Mouse (Mus musculus) heart, embryonic 13.5 days (tissue): ENCODE measurements around the gene Kdm8. TPM values are rescaled to one million over a fixed set of nuclear protein-coding genes. Genes with fewer than 3 reads are reported as not detected.
A peak's percentile ranks its signal among the peaks of the same experiment; 100 is the strongest.

Source experiments
- ATAC-seq: fragments of 200-750 bp; cut with Nextera tagmentation; 2 replicates; pipeline ENCODE4 v1.8.0; 2017; ENCODE audit warnings: moderate TSS enrichment; ENCODE audit not compliant: insufficient number of reproducible peaks, low FRiP score, low TSS enrichment; ENCODE audit errors: extremely low read depth
- H3K27ac ChIP-seq: fragments of 300-500 bp; sonication (generic); replicated peaks from 2 replicates; pipeline ENCODE4 v1.5.1; 2015; ENCODE audit warnings: moderate library complexity, mild to moderate bottlenecking, inconsistent platforms
- H3K27me3 ChIP-seq: fragments of 300-500 bp; sonication (generic); replicated peaks from 2 replicates; pipeline ENCODE4 v1.6.1; 2015; ENCODE audit warnings: mild to moderate bottlenecking, inconsistent platforms
- H3K36me3 ChIP-seq: fragments of 300-500 bp; sonication (generic); 2 replicates; pipeline ENCODE4 v1.6.1; 2015; ENCODE audit warnings: mild to moderate bottlenecking, inconsistent platforms
- H3K4me1 ChIP-seq: fragments of 300-500 bp; sonication (generic); 2 replicates; pipeline ENCODE4 v1.6.1; 2015; ENCODE audit warnings: inconsistent platforms
- H3K4me2 ChIP-seq: fragments of 300-500 bp; sonication (generic); 2 replicates; pipeline ENCODE4 v1.6.1; 2015; ENCODE audit warnings: inconsistent platforms, mild to moderate bottlenecking, moderate library complexity
- H3K4me3 ChIP-seq: fragments of 300-500 bp; sonication (generic); 2 replicates; pipeline ENCODE4 v1.5.1; 2015; ENCODE audit warnings: moderate library complexity, mild to moderate bottlenecking, inconsistent platforms
- H3K9ac ChIP-seq: fragments of 300-500 bp; sonication (generic); 2 replicates; pipeline ENCODE4 v1.6.1; 2015; ENCODE audit warnings: inconsistent platforms, mild to moderate bottlenecking, moderate library complexity
- H3K9me3 ChIP-seq: fragments of 300-500 bp; sonication (generic); 2 replicates; pipeline ENCODE4 v1.6.1; 2016; ENCODE audit warnings: inconsistent platforms
- WGBS: fragments of 180-500 bp; shearing (Covaris S2); methylation state at CpG from one replicate; pipeline ENCODE4 v1.1.7; 2015; ENCODE audit warnings: mixed read lengths; 5-methylcytosine and 5-hydroxymethylcytosine counted together
- polyA plus RNA-seq: library from polyadenylated mRNA; unstranded; fragments of >200 nt; fragmentation: Nextera tagmentation; extraction: Ambion mirVana; gene quantifications from 2 replicates; pipeline ENCODE4 v1.2.1, GENCODE M21; 2015

Kdm8 gene
- polyA plus RNA-seq, 1 experiment from 2014 or later = 7.7 TPM

- Histone ChIP-seq H3K36me3 (no peaks in the 10 kb centered on the region), H3K4me1 (peaks cover 14% of the 10 kb centered on the region), H3K4me2 (no peak overlapping the region), H3K9me3 (no peaks in the 10 kb centered on the region), H3K4me3 (no peak overlapping the region), H3K27ac (0 out of 2 replicates have a peak overlapping the region, but pooled peaks have one; percentile 5), H3K9ac (no peak overlapping the region), H3K27me3 (no peaks in the 10 kb centered on the region)
- WGBS = 63% methylated on average over 5 of the region's 5 CpGs
- no peak for ATAC-seq
Observed at GRCm38 (mm10) chr7:125503374-125504092, 59.1 kb downstream of the Kdm8 start.

- Histone ChIP-seq H3K4me2 (no peak overlapping the region), H3K27me3 (no peaks in the 10 kb centered on the region), H3K9ac (no peak overlapping the region), H3K27ac (no peak overlapping the region), H3K4me3 (no peak overlapping the region), H3K36me3 (no peaks in the 10 kb centered on the region), H3K9me3 (no peaks in the 10 kb centered on the region), H3K4me1 (peaks cover 10% of the 10 kb centered on the region)
- 82% methylated on average over 5 of the region's 5 CpGs for WGBS
- ATAC-seq = no peak
Observed at GRCm38 (mm10) chr7:125504618-125505017, 60.1 kb downstream of the Kdm8 start.

GRCm38 (mm10) chr7:125505568-125505967, 61.1 kb downstream of the Kdm8 start:
- WGBS = 77% methylated on average over 10 of the region's 10 CpGs
- Histone ChIP-seq H3K27me3 (no peaks in the 10 kb centered on the region), H3K4me1 (0 out of 2 replicates have a peak, but pooled peaks cover 5% of the 10 kb centered on the region), H3K4me2 (no peak overlapping the region), H3K36me3 (no peaks in the 10 kb centered on the region), H3K27ac (no peak overlapping the region), H3K9me3 (no peaks in the 10 kb centered on the region), H3K9ac (no peak overlapping the region), H3K4me3 (no peak overlapping the region)
- no peak for ATAC-seq

GRCm38 (mm10) chr7:125507279-125507678, 62.8 kb downstream of the Kdm8 start:
- H3K4me2 ChIP-seq = no peak overlapping the region
- no peaks in the 10 kb centered on the region for H3K36me3 ChIP-seq
- H3K4me1 ChIP-seq = 0 out of 2 replicates have a peak, but pooled peaks cover 5% of the 10 kb centered on the region
- H3K27ac ChIP-seq = no peak overlapping the region
- no peak overlapping the region for H3K9ac ChIP-seq
- H3K27me3 ChIP-seq = no peaks in the 10 kb centered on the region
- WGBS = 80% methylated on average over 2 of the region's 2 CpGs
- no peak for ATAC-seq
- H3K4me3 ChIP-seq = no peak overlapping the region
- no peaks in the 10 kb centered on the region for H3K9me3 ChIP-seq

GRCm38 (mm10) chr7:125511432-125511831, 67.0 kb downstream of the Kdm8 start:
- no peak for ATAC-seq
- H3K4me1 ChIP-seq = 0 out of 2 replicates have a peak, but pooled peaks cover 2% of the 10 kb centered on the region
- H3K4me2 ChIP-seq = no peak overlapping the region
- no peaks in the 10 kb centered on the region for H3K9me3 ChIP-seq
- no peak overlapping the region for H3K4me3 ChIP-seq
- H3K27me3 ChIP-seq = no peaks in the 10 kb centered on the region
- H3K36me3 ChIP-seq = no peaks in the 10 kb centered on the region
- 67% methylated on average over 5 of the region's 5 CpGs for WGBS
- H3K9ac ChIP-seq = no peak overlapping the region
- H3K27ac ChIP-seq = no peak overlapping the region

- ATAC-seq = no peak
- Histone ChIP-seq H3K9ac (no peak overlapping the region), H3K27ac (no peak overlapping the region), H3K4me3 (no peak overlapping the region), H3K36me3 (no peaks in the 10 kb centered on the region), H3K27me3 (no peaks in the 10 kb centered on the region), H3K4me1 (0 out of 2 replicates have a peak, but pooled peaks cover 2% of the 10 kb centered on the region), H3K9me3 (no peaks in the 10 kb centered on the region), H3K4me2 (no peak overlapping the region)
- WGBS = 81% methylated on average over 2 of the region's 2 CpGs
Observed at GRCm38 (mm10) chr7:125511852-125512251, 67.4 kb downstream of the Kdm8 start.

Other genes with a start within 250 kb of the Kdm8 start
- 97.9 and 110 TPM in 2 replicates for gene Nsmce1, start 46.9 kb downstream of the Kdm8 start, polyA plus RNA-seq
- gene Il4ra, start 107.4 kb downstream of the Kdm8 start, polyA plus RNA-seq = 3.7 and 4.9 TPM in 2 replicates
- 0.35 and 0.47 TPM in 2 replicates for gene Il21r, start 158.8 kb downstream of the Kdm8 start, polyA plus RNA-seq